Mouse (Mus musculus) thymus, postnatal 0 days (tissue): ENCODE data around the gene Olfr1145. TPM values are rescaled to one million over a fixed set of nuclear protein-coding genes. Genes with fewer than 3 reads are reported as not detected.

Experiments used
- DNase-seq: peaks from one replicate; pipeline ENCODE4 v3.0.0-alpha.2; 2015; ENCODE audit warnings: low spot score
- polyA plus RNA-seq: library from polyadenylated mRNA; unstranded; fragments of >200 nt; fragmentation: Nextera tagmentation; extraction: Ambion mirVana; gene quantifications from 2 replicates; pipeline ENCODE4 v1.2.1, GENCODE M21; 2015

Gene Olfr1145
- polyA plus RNA-seq: not detected in 2 replicates

DNA sequence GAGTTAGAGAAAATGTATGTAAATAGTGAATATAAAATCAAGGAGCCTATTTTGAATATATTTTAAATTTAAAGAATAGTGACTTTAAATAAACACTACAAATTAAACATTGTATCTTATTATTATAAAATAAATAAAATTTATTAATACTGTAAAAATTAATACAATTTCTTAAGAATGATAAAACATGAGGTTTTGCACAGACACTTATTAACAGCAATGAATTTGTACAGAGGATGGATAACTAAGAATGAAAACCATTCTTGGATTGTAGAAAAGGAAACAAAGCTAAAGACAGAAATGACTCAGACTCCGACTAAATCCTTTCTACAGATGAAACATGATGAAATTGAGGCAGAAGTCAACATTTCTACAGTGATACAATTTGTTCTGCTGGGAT, at the start of gene Olfr1145:
Olfr1145 (plus strand) TSS at position 301 of the 400 bp plus-strand sequence.
- no peak for DNase-seq

DNA sequence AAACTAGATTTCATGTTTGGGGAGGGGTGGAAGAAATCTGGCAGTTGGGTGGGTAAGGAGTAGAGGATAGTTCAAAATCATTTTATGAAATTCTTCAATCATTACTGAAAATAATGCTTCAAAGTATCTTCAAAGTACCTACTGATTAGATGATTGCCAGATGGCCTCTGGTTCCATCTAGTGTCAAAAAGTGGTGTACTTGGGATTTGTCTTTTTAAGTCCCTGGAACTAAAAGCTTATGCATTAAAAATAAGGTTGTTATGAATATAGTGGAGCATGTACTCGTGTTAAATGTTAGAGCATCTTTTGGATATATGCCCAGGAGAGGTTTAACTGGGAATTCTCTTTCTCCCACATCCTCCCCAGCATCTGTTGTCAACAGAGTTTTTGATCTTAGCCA, 33.5 kb upstream of the Olfr1145 start:
- DNase-seq: no peak

DNA sequence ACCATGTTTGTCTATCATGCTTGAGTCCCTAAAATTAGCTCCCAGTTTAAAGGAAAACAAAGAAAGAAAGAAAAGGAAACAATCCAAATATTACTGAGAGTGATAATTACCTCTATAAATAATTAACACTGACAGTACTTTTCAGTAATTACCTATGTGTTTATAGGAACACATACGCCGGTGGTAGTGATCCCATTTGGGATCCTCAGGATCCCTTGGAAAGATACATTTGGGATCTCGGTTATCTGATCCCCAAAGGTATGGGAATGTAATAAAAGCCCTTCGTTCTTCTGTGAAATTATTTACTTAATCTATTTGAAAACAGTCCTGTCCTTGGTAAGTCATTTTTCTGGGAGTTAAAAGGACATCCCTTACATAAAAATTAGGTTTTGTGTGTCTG, 30.4 kb upstream of the Olfr1145 start, which contains the start of gene Olfr152:
Olfr152 (plus strand) TSS at position 301 of the 400 bp plus-strand sequence.
- no peak for DNase-seq

DNA sequence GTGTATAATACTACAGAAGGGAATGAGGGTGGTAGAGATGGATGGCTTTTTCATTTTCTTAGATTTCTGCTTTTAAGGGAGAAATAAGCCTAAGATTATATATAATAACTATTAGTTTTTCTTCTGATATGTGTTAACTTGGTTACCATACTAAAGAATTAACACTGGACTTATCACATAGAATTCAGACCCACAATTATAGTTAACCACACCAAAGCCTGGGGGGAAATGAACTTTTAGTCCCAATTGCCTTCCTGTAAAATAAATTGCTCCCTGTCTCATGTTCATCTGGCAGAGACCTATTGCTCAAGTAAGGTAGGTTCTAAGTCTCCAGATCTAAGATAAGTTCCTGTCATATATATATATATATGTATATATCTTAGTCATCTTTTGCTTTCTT, 9.3 kb upstream of the Olfr1145 start, which contains the start of gene Olfr1143:
Olfr1143 (plus strand) TSS at position 301 of the 400 bp plus-strand sequence.
- no peak for DNase-seq

DNA sequence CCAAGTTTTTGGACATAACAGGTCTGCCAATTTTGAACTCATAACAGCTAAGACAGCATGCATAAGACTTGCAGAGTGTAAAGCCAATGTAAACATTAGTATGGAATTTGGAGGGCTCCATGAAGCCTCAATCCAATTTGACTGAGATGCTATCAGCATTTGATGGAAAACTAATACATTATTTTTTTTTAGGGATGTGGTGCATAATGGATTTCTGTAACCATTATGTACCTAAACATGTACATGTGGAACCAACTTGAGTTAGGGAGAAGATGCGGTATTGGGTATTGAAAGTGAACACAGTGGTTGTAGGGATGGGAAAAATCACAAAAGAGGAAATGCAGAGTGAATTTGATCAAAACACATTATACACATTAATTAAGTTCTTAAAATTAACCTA, 20.6 kb downstream of the Olfr1145 start, which contains the start of gene Olfr1148:
Olfr1148 (plus strand) TSS at position 301 of the 400 bp plus-strand sequence.
- no peak for DNase-seq

DNA sequence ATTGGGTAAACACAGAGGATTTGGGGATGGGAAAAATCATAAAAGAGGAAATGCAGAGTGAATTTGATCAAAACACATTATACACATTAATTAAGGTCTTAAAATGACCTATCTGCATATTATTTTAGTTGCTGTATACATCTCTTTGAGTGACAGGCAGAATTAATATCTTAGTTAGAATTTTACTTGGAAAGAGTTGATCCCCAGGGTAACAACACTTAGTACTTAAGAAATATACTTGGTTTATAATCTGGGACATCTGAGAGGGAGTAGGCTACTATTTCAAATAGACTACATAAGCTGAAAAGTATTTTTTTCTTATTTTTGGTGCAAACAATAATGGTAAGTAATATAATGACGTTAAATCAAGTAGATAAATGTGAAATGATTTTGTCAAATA, 34.1 kb downstream of the Olfr1145 start, which contains the start of gene Olfr1150-ps1:
Olfr1150-ps1 (plus strand) TSS at position 301 of the 400 bp plus-strand sequence.
- DNase-seq: no peak

DNA sequence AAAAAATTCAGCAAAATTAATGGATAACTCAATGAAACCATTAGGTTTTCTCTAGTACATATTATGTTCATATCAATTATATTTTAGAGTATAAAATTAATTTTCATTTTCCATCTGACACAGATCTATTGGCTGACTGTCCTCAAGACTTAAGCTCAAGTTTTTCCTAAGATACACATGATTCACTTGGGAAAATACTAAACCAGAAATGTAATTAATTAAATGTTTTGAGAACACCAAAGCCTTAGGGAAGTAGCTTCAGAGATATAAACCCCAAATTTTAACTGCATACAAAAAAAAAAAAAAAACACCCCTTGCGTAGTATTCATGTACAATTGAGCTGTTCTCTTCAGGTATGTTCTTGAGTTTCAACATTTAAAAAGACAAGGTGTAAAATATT, 45.9 kb downstream of the Olfr1145 start, which contains the start of gene Olfr1151:
Olfr1151 (plus strand) TSS at position 301 of the 400 bp plus-strand sequence.
- no peak for DNase-seq

Other genes starting within 250 kb of the Olfr1145 start
- gene Olfr1129, start 235.9 kb upstream of the Olfr1145 start, polyA plus RNA-seq: not detected in 2 replicates
- not detected in 2 replicates for gene Olfr1130, start 203.6 kb upstream of the Olfr1145 start, polyA plus RNA-seq
- not detected in 2 replicates for gene Olfr1131, start 182.7 kb upstream of the Olfr1145 start, polyA plus RNA-seq
- not detected in 2 replicates for gene Olfr1132, start 172.3 kb upstream of the Olfr1145 start, polyA plus RNA-seq
- gene Olfr1133, start 162.4 kb upstream of the Olfr1145 start, polyA plus RNA-seq: not detected in 2 replicates
- gene Olfr1134, start 151.4 kb upstream of the Olfr1145 start, polyA plus RNA-seq: not detected in 2 replicates
- not detected in 2 replicates for gene Olfr1135, start 136.2 kb upstream of the Olfr1145 start, polyA plus RNA-seq
- gene Olfr1136, start 115.9 kb upstream of the Olfr1145 start, polyA plus RNA-seq: 0.17 and 0.19 TPM in 2 replicates
- gene Olfr1137, start 96.6 kb upstream of the Olfr1145 start, polyA plus RNA-seq: not detected in 2 replicates
- gene Olfr1138, start 69.8 kb upstream of the Olfr1145 start, polyA plus RNA-seq: not detected in 2 replicates
- gene Olfr1140, start 66.1 kb upstream of the Olfr1145 start, polyA plus RNA-seq: not detected in 2 replicates
- gene Olfr1141, start 55.8 kb upstream of the Olfr1145 start, polyA plus RNA-seq: not detected in 2 replicates
- gene Olfr152, start 30.3 kb upstream of the Olfr1145 start, polyA plus RNA-seq: not detected in 2 replicates
- not detected in 2 replicates for gene Olfr1143, start 9.2 kb upstream of the Olfr1145 start, polyA plus RNA-seq
- gene Olfr1148, start 20.7 kb downstream of the Olfr1145 start, polyA plus RNA-seq: not detected in 2 replicates
- not detected in 2 replicates for gene Olfr1150-ps1, start 34.2 kb downstream of the Olfr1145 start, polyA plus RNA-seq
- not detected in 2 replicates for gene Olfr1151, start 46.0 kb downstream of the Olfr1145 start, polyA plus RNA-seq
- gene Olfr1152, start 56.7 kb downstream of the Olfr1145 start, polyA plus RNA-seq: not detected in 2 replicates
- gene Olfr1153, start 85.1 kb downstream of the Olfr1145 start, polyA plus RNA-seq: not detected in 2 replicates
- not detected in 2 replicates for gene Olfr1154, start 95.3 kb downstream of the Olfr1145 start, polyA plus RNA-seq
- not detected in 2 replicates for gene Olfr1155, start 135.3 kb downstream of the Olfr1145 start, polyA plus RNA-seq
- not detected in 2 replicates for gene Olfr1156, start 143.3 kb downstream of the Olfr1145 start, polyA plus RNA-seq
- not detected in 2 replicates for gene Olfr1157, start 158.5 kb downstream of the Olfr1145 start, polyA plus RNA-seq
- gene Olfr74, start 164.8 kb downstream of the Olfr1145 start, polyA plus RNA-seq: not detected in 2 replicates
- not detected in 2 replicates for gene Olfr1158, start 180.3 kb downstream of the Olfr1145 start, polyA plus RNA-seq
- gene Olfr1160, start 198.4 kb downstream of the Olfr1145 start, polyA plus RNA-seq: not detected in 2 replicates
- gene Olfr1161, start 213.0 kb downstream of the Olfr1145 start, polyA plus RNA-seq: not detected in 2 replicates
- gene Olfr73, start 227.9 kb downstream of the Olfr1145 start, polyA plus RNA-seq: not detected in 2 replicates
- not detected in 2 replicates for gene Olfr1162, start 241.3 kb downstream of the Olfr1145 start, polyA plus RNA-seq